Mouse (Mus musculus) liver, embryonic 14.5 days (tissue): ENCODE results near the gene Tigd3.

Source experiments
- CTCF ChIP-seq: IDR thresholded peaks from 2 replicates; pipeline ENCODE4 v1.5.1; 2016; ENCODE audit warnings: antibody characterized with exemption, low read depth, control low read depth
- EP300 ChIP-seq: IDR thresholded peaks from 2 replicates; pipeline ENCODE4 v1.6.1; 2016; ENCODE audit warnings: antibody characterized with exemption, low read depth

DNA sequence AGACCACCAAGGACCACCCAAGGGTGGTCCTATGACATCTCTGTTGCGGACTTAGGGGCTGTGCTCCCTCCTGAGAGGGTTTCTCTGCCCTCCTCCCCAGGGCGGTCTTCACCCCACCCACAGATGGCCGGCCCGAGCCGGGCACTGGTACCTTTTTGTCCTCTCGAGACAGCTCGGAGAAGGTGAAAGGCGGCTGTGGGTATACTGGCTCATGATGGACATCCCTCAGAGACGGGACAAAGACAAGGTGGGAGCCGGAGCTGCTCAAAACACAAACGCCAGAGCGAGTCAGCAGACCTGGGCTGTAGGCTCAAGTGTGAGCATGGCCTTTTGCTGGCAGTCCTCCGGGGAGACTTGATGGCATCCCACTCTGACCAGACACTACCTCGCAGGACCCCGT, 49.5 kb upstream of the Tigd3 start:
- TF ChIP-seq CTCF = no peak
- TF ChIP-seq EP300 = no peak
